Mouse (Mus musculus) urinary bladder, adult 2 months (tissue): Measurements from ENCODE around the gene Hmga1b. TPM values are rescaled to one million over a fixed set of nuclear protein-coding genes. Genes with fewer than 3 reads are reported as not detected.

Source experiments
- polyA plus RNA-seq: library from polyadenylated mRNA; depleted of rRNA; stranded (reverse); fragments of >200 nt; gene quantifications from 2 replicates; pipeline ENCODE4 v1.2.3, GENCODE M21; 2012; rRNA removed

The Hmga1b gene
- polyA plus RNA-seq, 1 experiment = 2.1 TPM

Other genes starting within 250 kb of the Hmga1b start
- 1.8 and 2.4 TPM in 2 replicates for gene Gcgr, start 232.1 kb upstream of the Hmga1b start, polyA plus RNA-seq
- gene Mcrip1, start 213.1 kb upstream of the Hmga1b start, polyA plus RNA-seq = 112 and 117 TPM in 2 replicates
- not detected in 2 replicates for gene Ppp1r27, start 211.7 kb upstream of the Hmga1b start, polyA plus RNA-seq
- 272 and 354 TPM in 2 replicates for gene P4hb, start 189.5 kb upstream of the Hmga1b start, polyA plus RNA-seq
- 399 and 409 TPM in 2 replicates for gene Arhgdia, start 181.2 kb upstream of the Hmga1b start, polyA plus RNA-seq
- gene Alyref, start 164.4 kb upstream of the Hmga1b start, polyA plus RNA-seq = 56.2 and 57.6 TPM in 2 replicates
- 112 and 116 TPM in 2 replicates for gene Anapc11, start 164.4 kb upstream of the Hmga1b start, polyA plus RNA-seq
- 0.40 and 0.62 TPM in 2 replicates for gene Npb, start 154.3 kb upstream of the Hmga1b start, polyA plus RNA-seq
- gene Pcyt2, start 144.9 kb upstream of the Hmga1b start, polyA plus RNA-seq = 87.2 and 120 TPM in 2 replicates
- gene Sirt7, start 137.6 kb upstream of the Hmga1b start, polyA plus RNA-seq = 78.6 and 107 TPM in 2 replicates
- gene Mafg, start 129.2 kb upstream of the Hmga1b start, polyA plus RNA-seq = 50.1 and 62.5 TPM in 2 replicates
- 15.5 and 18.5 TPM in 2 replicates for gene Pycr1, start 119.0 kb upstream of the Hmga1b start, polyA plus RNA-seq
- gene Myadml2, start 114.6 kb upstream of the Hmga1b start, polyA plus RNA-seq = 0.07 and 0.21 TPM in 2 replicates
- 13.0 and 16.6 TPM in 2 replicates for gene Notum, start 101.6 kb upstream of the Hmga1b start, polyA plus RNA-seq
- gene Aspscr1, start 89.8 kb upstream of the Hmga1b start, polyA plus RNA-seq = 50.8 and 52.2 TPM in 2 replicates
- 62.3 and 76.0 TPM in 2 replicates for gene Cenpx, start 49.1 kb upstream of the Hmga1b start, polyA plus RNA-seq
- 54.6 and 66.6 TPM in 2 replicates for gene Lrrc45, start 48.9 kb upstream of the Hmga1b start, polyA plus RNA-seq
- 14.6 and 17.4 TPM in 2 replicates for gene Rac3, start 41.3 kb upstream of the Hmga1b start, polyA plus RNA-seq
- 58.1 and 60.6 TPM in 2 replicates for gene Dcxr, start 35.5 kb upstream of the Hmga1b start, polyA plus RNA-seq
- 349 and 361 TPM in 2 replicates for gene Cbr2, start 30.7 kb upstream of the Hmga1b start, polyA plus RNA-seq
- 25.7 and 27.4 TPM in 2 replicates for gene Rfng, start 21.4 kb downstream of the Hmga1b start, polyA plus RNA-seq
- gene Gps1, start 21.5 kb downstream of the Hmga1b start, polyA plus RNA-seq = 119 and 149 TPM in 2 replicates
- gene Dus1l, start 33.6 kb downstream of the Hmga1b start, polyA plus RNA-seq = 36.1 and 39.1 TPM in 2 replicates
- 187 and 188 TPM in 2 replicates for gene Fasn, start 61.8 kb downstream of the Hmga1b start, polyA plus RNA-seq
- gene Ccdc57, start 170.1 kb downstream of the Hmga1b start, polyA plus RNA-seq = 3.8 and 4.1 TPM in 2 replicates
- gene Slc16a3, start 185.7 kb downstream of the Hmga1b start, polyA plus RNA-seq = 16.5 and 17.3 TPM in 2 replicates
- 106 and 110 TPM in 2 replicates for gene Csnk1d, start 228.5 kb downstream of the Hmga1b start, polyA plus RNA-seq